Mouse (Mus musculus) left cerebral cortex, postnatal 36 days (tissue): ENCODE measurements around the gene Ccnf. TPM values are rescaled to one million over a fixed set of nuclear protein-coding genes. Genes with fewer than 3 reads are reported as not detected.

Experiments
- DNase-seq, 2 experiments: peaks; one replicate each; pipeline ENCODE4 v3.0.0; 2021 to 2022; ENCODE audit warnings: low spot score in 2 of 2, mixed read lengths in 1 of 2
- intact Hi-C: fragments of 180-260 bp; cut with DNase I; formaldehyde crosslinking; loops from one replicate; pipeline ENCODE4 v1.15.1; 2025
- total RNA-seq, 2 experiments: library from RNA; stranded (reverse); gene quantifications; 2 replicates each; pipeline ENCODE4 v1.2.3; 2021

Gene Ccnf
- total RNA-seq, 2 experiments from 2014 or later: 4.9 to 5.4 TPM

DNA sequence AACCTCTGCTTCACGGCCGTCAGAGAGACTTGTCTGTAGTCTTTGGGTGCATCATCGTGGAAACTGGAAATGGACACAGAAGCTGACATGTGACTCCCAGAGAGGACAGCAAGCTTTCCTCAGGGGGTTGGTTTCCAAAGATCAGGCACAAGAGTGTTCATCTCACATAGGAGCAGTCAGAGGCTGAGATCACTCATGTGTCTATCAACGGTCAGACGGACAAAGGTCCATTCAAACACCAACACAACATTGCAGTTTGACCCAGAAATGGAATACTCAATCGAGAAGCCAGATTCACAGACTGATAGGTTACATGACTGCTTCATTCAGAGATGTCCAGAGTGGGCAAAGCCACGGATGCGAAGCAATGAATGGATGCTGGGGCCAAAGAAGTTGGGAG is 24.6 kb downstream of the Ccnf start:
- intact Hi-C loops: no loop called here
- DNase-seq: no peak

- intact Hi-C loops: no loop called here
Measured at GRCm38 (mm10) chr17:24225851-24226250, 25.4 kb downstream of the Ccnf start.

DNA sequence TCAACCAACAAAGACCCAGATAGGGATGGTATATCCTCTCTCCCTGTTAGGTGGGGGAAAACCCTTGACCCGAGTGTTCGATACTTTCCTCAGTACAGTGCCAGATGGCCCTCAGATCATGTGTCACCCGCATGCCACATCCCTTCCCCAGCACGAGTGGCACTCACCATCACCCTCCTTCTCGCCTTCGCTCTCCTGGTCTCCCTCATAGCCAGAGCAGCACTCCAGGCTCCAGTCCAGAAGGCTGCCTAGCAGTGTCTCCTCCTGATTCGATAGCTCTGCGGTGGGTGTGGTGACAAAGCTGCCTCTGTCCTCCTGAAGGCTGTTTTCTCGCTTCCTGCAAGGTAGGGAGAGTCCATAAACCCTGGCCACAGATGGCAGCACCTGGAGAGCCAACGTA is 26.5 kb downstream of the Ccnf start:
- no peak for DNase-seq
- intact Hi-C loops: no loop called here

More at GRCm38 (mm10) chr17:24225851-24226250, 25.4 kb downstream of the Ccnf start:
- DNase-seq: no peak

GRCm38 (mm10) chr17:24223513-24223912 is 27.8 kb downstream of the Ccnf start:
- intact Hi-C loops: no loop called here
- DNase-seq: no peak

DNA sequence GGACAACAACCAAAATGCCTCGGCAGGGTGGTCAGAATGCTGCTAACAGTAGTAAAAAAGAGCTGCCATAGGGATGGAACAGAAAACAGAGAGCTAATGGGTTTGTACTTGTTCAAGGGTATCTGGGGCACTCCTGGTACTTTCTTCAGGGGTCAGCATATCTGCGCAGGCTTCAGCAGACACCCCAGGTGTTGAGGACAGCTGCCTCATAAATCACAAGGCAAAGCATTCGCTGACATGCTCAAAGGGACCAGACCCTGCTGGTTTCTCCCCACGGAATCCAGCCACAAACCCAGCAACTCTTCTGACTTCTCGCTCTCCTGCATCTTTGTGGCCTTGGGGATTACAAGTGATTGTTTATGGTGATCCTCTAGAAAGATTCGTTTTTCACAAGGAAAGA is 28.6 kb downstream of the Ccnf start:
- intact Hi-C loops: no loop called here
- no peak for DNase-seq

- peak; percentile 90 to 91 for DNase-seq
- intact Hi-C loops: no loop called here
Measured at GRCm38 (mm10) chr17:24220435-24221411, 30.6 kb downstream of the Ccnf start, which contains the start of gene Tedc2. Gene Tedc2, minus strand, starts transcription at chr17:24220851.

DNA sequence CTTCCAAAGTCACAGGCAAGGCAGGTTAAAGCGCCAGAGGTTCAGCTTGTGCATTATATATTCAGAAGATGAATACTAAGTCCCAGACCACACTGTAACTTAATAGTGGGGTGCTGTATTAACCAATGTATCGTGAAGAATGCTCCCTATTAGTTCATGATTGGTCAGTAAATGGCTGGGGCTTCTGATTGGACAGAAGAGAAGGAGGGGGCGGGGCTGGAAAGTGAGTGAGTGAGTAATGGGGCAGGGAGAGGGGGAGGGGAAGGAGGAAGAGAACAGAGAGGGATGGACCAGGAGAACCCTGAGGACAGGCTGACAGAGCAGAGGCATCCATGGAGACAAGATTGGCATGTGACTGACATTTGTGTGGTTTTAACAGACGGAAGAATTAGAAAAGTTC is 34.4 kb downstream of the Ccnf start:
- intact Hi-C loops: no loop called here

DNA sequence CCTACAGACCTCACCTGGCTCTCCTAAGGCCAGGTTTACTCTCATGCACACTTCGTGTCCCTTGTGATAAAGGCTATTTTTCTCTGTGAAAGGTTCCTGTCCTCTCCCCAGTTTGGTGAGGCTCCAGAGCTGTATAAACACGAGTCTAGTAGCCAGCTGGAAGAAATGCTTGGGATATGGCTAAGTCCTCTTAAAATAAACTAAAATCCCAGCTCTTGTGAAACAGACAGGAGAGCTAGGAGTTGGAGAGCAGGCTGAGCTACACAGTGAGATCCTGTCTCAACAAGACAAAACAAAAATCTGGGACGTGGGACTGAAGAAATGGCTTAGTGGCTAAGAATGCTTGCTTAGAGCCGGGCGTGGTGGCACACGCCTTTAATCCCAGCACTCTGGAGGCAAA is 38.1 kb downstream of the Ccnf start:
- intact Hi-C loops: no loop called here
- no peak for DNase-seq

More for the DNA sequence above, 34.4 kb downstream of the Ccnf start:
- no peak for DNase-seq

DNA sequence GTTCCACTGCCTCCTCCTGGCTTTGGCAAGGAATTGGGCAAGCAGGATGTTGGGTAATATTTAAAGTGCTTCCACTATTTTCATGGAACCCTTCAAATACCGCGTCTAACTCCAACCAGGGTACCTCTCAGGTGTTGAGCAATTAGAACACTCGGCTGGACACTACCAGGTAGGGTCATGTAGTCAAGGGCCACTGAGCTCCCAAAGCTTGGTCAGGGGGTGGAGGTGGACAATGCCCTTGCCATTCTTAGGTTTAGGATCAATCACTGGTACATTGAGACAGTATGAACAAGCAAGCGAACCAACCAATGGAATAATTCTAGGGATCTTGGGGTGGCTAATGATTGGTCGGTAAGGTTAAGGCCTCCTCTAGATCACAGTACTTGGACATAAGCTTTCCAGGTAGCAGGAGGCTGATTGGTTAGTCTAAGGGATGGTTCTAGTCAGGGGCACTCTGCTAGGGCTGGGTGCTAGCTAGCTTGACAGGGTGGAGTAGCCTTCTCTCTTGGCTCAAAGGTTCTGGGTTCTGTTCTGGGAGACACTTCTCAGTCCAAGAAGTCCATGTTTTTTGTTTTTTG is 38.8 kb downstream of the Ccnf start:
- intact Hi-C loops: no loop called here
- no peak for DNase-seq

GRCm38 (mm10) chr17:24211631-24212440 is 39.4 kb downstream of the Ccnf start:
- peak; percentile 85 to 86 for DNase-seq
- intact Hi-C loops: no loop called here

DNA sequence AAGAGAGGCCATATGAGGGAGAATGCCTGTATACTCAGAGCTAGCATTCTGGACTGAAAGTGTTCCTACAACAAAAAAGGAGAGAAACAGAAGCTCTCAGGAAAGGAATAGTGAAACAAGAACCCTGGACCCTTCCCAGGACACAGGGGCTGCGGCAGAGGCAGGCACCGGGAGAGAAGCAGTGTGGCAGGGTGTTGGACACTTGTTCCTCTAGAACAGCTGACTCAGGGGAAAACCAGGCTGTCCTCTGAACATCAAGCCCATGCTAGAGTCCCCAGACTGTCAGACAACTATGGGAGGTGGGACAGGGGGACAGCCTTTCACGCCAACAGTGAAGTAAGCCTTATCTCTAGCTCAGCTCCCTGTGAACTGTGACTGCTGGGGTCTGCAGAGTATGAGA is 40.7 kb downstream of the Ccnf start:
- no peak for DNase-seq
- intact Hi-C loops: no loop called here

- intact Hi-C loops: loop anchor here (5.0 kb wide), 1 partner anchor 142 kb away; the partner anchor contains the start of genes Abca17 and Abca3
- DNase-seq: no peak
Measured at GRCm38 (mm10) chr17:24209916-24210240, 41.4 kb downstream of the Ccnf start.

DNA sequence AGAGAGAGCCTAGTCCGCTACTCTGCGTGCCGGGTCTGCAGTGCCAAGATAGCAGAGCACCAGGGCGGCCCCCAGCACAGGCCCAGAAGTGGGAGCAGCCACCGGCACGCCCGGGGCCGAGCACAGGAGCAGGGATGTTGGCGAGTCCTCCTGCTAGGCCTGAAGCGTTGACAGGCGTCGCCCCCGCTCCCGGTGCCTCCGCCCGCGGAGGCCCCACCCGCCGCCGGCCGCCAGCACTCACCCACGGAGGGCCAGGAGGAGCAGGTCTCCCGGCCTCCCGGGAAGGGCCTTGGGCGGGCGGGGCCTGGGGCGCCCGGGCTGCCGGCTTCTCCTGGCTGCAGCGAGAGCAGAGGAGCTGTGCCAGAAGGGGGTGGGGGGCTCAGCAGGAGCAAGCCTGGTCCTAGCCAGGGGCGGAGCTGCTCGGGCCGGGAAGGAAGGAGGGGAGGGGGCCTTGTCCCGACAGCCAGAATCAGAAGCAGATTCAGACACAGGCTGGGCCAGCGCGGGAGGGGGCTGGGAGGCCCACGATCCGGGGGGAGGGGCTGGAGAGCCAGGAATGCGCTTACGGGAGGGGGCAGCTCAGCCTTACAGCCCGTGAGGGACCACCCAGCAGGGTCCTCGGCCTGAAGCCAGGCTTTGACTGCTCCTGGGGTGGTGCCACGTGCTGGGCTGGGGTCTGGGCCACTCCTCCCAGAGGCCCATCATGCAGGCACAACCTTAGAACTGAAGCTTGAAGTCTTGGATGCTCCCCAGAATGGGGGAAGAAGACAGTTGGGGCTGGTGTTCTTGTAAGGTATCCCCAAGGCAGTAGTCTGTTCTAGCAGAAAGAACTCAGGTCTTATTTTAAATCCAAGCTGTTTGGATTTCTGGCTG is 42.0 kb downstream of the Ccnf start, which contains the start of gene Ntn3:
TSS of gene Ntn3 (minus strand) at position 489 of the 873 bp plus-strand sequence.
- intact Hi-C loops: loop anchor here (5.0 kb wide), 1 partner anchor 143 kb away; the partner anchor contains the start of genes Abca17 and Abca3
- DNase-seq: peak; percentile 52 to 67

DNA sequence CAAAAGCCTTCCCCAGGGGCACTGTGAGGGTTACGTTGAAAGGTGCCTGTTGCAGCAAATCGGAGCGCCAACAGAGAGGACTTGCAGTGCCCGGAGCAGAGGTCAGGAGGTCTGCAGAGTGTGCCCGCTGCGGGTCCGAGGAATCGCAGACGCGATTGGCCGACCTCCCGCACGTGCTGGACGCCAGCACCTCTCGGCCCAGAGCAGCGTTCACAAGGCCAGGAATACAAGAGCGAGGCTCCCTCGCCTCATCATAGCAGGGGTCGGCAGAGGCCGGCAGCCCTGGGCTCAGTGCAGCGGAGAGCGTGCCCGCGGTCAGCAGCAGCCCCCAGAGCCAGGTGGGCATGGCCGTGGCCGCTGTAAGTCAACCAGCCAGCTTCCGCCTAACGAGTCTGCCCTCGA is 42.6 kb downstream of the Ccnf start:
- intact Hi-C loops: loop anchor here (5.0 kb wide), 1 partner anchor 144 kb away; the partner anchor contains the start of genes Abca17 and Abca3
- no peak for DNase-seq

DNA sequence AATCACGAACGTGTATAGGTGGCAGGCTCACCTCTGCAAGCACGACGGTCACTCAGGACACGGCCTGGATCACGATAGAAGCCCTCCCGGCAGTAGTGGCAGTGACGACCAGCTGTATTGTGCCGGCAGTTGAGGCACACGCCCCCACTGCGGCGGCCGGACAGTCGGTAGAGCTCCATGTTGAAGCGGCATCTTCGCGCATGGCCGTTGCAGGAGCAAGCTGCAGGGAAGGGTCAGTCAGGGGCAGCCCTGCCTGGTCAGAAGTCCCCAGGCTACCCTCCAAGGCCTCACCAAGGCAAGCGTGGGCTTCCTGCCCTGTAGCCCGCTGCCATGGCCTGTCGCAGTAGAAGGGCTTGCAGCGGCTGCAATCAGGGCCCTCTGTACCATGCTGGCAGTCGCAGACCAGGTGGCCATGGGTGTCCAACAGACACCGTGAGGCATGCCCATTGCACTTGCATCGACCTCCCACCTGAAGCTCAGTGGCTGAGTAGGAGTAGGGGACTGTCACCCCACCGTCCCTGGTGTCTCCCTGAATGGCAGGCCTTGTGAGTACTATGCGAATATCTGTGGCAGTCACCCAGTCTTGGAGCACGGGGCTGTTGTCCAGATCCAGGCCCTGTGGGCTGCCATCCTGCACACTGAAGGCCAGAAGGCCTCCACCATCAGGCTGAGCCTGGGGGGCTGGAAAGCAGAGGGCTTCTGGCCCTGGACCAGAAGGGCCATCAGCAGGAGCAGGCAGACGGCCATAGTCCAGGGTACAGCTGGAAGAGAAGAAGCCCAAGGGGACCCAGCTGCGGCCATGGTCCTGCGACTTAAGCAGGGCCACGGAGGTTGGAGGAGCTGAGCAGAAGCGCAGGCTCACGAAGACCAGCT is 43.3 kb downstream of the Ccnf start:
- no peak for DNase-seq
- intact Hi-C loops: loop anchor here (2.0 to 5.0 kb wide), 2 partner anchors 39 to 144 kb away; partner anchors contain the start of genes Abca17, Abca3 and Atp6v0c

- intact Hi-C loops: loop anchor here (2.0 to 5.0 kb wide), 2 partner anchors 38 to 146 kb away; partner anchors contain the start of genes Abca17, Abca3 and Atp6v0c
- peak; percentile 85 to 88 for DNase-seq
Measured at GRCm38 (mm10) chr17:24206451-24207351, 44.6 kb downstream of the Ccnf start.
